Mouse (Mus musculus) limb, embryonic 13.5 days (tissue): ENCODE results near the gene Crybb3. TPM values are rescaled to one million over a fixed set of nuclear protein-coding genes. Genes with fewer than 3 reads are reported as not detected.

Source experiments
- ATAC-seq: fragments of 200-750 bp; cut with Nextera tagmentation; 2 replicates; pipeline ENCODE4 v1.8.0; 2017; ENCODE audit warnings: low read depth, moderate number of reproducible peaks, moderate TSS enrichment; ENCODE audit not compliant: low FRiP score
- H3K27ac ChIP-seq: fragments of 300-500 bp; sonication (generic); 2 replicates; pipeline ENCODE4 v1.5.1; 2015; ENCODE audit warnings: inconsistent platforms, mild to moderate bottlenecking, moderate library complexity
- H3K27me3 ChIP-seq: fragments of 300-500 bp; sonication (generic); 2 replicates; pipeline ENCODE4 v1.6.1; 2015; ENCODE audit warnings: mild to moderate bottlenecking, inconsistent platforms
- H3K36me3 ChIP-seq: fragments of 300-500 bp; sonication (generic); 2 replicates; pipeline ENCODE4 v1.6.1; 2015; ENCODE audit warnings: inconsistent platforms, mild to moderate bottlenecking, moderate library complexity
- H3K4me1 ChIP-seq: fragments of 300-500 bp; sonication (generic); 2 replicates; pipeline ENCODE4 v1.6.1; 2015; ENCODE audit warnings: inconsistent platforms
- H3K4me2 ChIP-seq: fragments of 300-500 bp; sonication (generic); replicated peaks from 2 replicates; pipeline ENCODE4 v1.6.1; 2015; ENCODE audit warnings: inconsistent platforms, mild to moderate bottlenecking, moderate library complexity
- H3K4me3 ChIP-seq: fragments of 300-500 bp; sonication (generic); 2 replicates; pipeline ENCODE4 v1.5.1; 2015; ENCODE audit warnings: moderate library complexity, mild to moderate bottlenecking, inconsistent platforms
- H3K9ac ChIP-seq: fragments of 300-500 bp; sonication (generic); 2 replicates; pipeline ENCODE4 v1.6.1; 2015; ENCODE audit warnings: mild to moderate bottlenecking, inconsistent platforms
- H3K9me3 ChIP-seq: fragments of 300-500 bp; sonication (generic); 2 replicates; pipeline ENCODE4 v1.6.1; 2016; ENCODE audit warnings: inconsistent platforms
- WGBS: fragments of 180-500 bp; shearing (Covaris S2); methylation state at CpG from one replicate; pipeline ENCODE4 v1.1.7; 2015; 5-methylcytosine and 5-hydroxymethylcytosine counted together
- polyA plus RNA-seq: library from polyadenylated mRNA; unstranded; fragments of >200 nt; fragmentation: Nextera tagmentation; extraction: Ambion mirVana; gene quantifications from 2 replicates; pipeline ENCODE4 v1.2.1, GENCODE M21; 2015

Crybb3 gene
- polyA plus RNA-seq, 1 experiment from 2014 or later, result 0.89 TPM

DNA sequence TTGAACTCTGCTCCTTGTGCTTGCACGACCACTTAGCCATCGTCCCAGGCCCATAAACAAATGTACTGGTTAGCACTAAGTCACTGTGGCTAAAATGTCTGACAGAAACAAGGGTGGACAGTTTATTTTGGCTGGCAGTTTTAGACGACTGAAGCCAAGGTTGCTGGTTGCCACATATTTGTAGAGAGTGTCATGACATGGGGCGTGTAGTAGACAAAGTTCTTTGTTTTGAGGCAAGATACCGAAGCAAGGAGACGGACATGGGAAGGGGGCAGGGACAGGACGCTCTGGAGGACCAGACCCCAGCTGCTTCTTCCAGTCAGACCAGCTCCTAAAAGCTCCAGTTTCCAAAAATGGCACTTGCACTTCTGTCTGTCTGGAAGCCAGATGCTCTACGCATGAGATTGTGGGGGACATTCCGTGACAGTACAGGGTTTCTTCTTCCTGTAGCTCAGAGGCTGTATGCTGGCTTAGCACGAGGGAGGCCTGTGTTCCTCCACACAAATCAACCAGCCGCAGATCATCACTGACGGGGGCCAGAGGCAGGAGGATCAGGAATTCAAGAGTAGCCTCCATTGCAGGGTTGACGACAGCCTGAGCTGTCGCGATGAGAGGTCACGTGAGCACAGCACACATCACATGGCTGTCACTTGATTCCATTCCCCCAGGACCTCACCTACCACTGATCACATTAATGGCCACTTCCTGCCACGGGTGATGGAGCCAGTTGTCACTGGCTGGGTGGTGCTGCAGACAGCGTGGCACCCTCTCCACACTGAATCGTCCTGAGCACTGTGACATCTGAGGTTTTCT, 1.2 kb upstream of the Crybb3 start:
- H3K4me2 ChIP-seq, result no peak overlapping the region
- H3K27ac ChIP-seq, result no peak overlapping the region
- H3K4me3 ChIP-seq, result no peak overlapping the region
- 61% methylated on average over 19 of the region's 19 CpGs for WGBS
- H3K9me3 ChIP-seq, result no peaks in the 10 kb centered on the region
- no peak for ATAC-seq
- no peaks in the 10 kb centered on the region for H3K4me1 ChIP-seq
- H3K27me3 ChIP-seq, result no peaks in the 10 kb centered on the region
- H3K9ac ChIP-seq, result no peak overlapping the region
- H3K36me3 ChIP-seq, result no peaks in the 10 kb centered on the region

DNA sequence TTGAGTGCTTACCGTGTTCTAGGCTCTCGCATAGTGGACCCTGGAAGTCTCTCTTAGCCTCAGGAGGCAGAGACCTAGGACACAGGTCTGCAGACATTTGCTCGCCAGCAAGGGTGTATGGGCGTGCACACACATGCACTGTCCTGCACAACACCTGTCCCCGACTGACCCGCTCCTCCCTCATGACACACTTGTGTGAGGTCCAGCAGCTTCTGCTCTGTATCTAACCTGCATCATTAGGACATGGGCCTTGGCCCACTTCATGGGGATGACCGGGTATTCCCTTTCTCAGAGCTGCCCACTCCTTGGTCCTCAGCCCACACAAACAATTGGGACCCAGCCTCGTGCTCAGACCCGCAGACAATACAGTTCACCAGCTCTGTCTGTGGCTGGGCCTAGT, 364 bp downstream of the Crybb3 start:
- Histone ChIP-seq H3K27ac (no peak overlapping the region), H3K4me1 (no peaks in the 10 kb centered on the region), H3K9ac (no peak overlapping the region), H3K36me3 (no peaks in the 10 kb centered on the region), H3K4me3 (no peak overlapping the region), H3K27me3 (no peaks in the 10 kb centered on the region), H3K9me3 (no peaks in the 10 kb centered on the region), H3K4me2 (no peak overlapping the region)
- WGBS, result 84% methylated on average over 9 of the region's 9 CpGs
- no peak for ATAC-seq

DNA sequence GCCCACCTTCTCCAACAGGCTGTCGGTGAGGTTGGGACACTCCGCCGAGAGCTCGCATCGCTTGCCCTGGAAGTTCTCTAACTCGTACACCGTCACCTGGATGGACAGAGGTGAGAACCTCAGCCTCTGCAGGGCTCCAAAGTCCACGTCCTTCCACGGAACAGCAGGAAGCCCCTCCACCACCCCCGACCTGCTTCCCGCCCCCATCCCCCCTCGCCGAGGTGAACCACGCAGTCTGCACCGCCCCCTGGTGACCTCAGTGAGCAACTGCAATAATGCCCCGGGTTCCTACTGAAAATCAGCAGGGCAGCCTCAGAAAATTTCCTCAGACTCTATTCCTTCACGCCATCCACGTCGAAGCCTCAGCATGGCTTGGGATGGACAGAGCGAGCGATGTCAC, 1.6 kb downstream of the Crybb3 start:
- H3K4me3 ChIP-seq, result peak overlapping the region; percentile 24
- ATAC-seq, result no peak
- 21% methylated on average over 21 of the region's 21 CpGs for WGBS
- H3K36me3 ChIP-seq, result no peaks in the 10 kb centered on the region
- no peaks in the 10 kb centered on the region for H3K27me3 ChIP-seq
- H3K9me3 ChIP-seq, result no peaks in the 10 kb centered on the region
- peak overlapping the region; percentile 48 for H3K4me2 ChIP-seq
- no peaks in the 10 kb centered on the region for H3K4me1 ChIP-seq
- no peak overlapping the region for H3K27ac ChIP-seq
- 0 out of 2 replicates have a peak overlapping the region, but pooled peaks have one; percentile 31 for H3K9ac ChIP-seq

DNA sequence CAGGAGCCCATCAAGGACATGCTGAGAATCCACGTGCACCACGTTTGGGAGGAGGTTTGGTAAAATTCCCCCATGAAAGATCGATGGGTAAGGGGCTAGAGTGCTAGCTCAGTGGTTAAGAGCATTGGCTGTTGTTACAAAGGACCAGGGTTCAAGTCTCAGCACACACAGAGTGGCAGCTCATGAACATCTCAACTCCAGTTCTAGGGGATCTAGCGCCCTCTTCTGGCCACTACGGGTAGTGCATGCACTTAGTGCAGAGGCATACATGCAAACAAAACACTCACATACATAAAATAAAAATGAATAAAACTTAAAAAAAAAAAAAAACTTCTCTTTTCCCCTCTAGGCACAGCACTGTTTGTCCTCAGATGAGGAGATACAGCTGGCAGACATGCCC, 2.7 kb downstream of the Crybb3 start:
- no peaks in the 10 kb centered on the region for H3K9me3 ChIP-seq
- ATAC-seq, result no peak
- H3K4me3 ChIP-seq, result no peak overlapping the region
- H3K36me3 ChIP-seq, result no peaks in the 10 kb centered on the region
- no peaks in the 10 kb centered on the region for H3K4me1 ChIP-seq
- no peaks in the 10 kb centered on the region for H3K27me3 ChIP-seq
- no peak overlapping the region for H3K4me2 ChIP-seq
- 67% methylated on average over 5 of the region's 5 CpGs for WGBS
- no peak overlapping the region for H3K27ac ChIP-seq
- no peak overlapping the region for H3K9ac ChIP-seq

DNA sequence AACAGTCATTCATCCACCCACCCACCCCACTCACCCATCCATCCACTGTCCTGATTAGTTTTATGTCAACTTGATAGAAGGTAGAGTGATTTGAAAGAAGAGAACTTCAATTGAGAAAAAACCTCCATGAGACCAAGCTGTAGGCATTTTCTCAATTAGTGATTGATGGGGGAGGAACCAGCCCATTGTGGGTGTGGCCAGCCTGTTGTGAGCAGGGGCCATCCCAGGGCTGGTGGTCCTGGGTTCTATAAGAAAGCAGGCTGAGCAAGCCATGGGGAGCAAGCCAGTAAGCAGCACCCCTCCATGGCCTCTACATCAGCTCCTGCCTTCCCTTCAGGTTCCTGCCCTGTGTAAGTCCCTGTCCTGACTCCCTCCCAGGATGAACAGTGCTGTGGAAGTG, 11.4 kb downstream of the Crybb3 start, which contains the start of gene Crybb2:
Gene Crybb2 (minus strand): TSS at position 101 of the 400 bp plus-strand sequence.
- H3K36me3 ChIP-seq, result no peaks in the 10 kb centered on the region
- H3K4me2 ChIP-seq, result no peak within 1 kb of the TSS
- ATAC-seq, result no peak
- H3K9ac ChIP-seq, result no peak within 1 kb of the TSS
- no peak within 1 kb of the TSS for H3K27ac ChIP-seq
- H3K9me3 ChIP-seq, result no peaks in the 10 kb centered on the region
- H3K27me3 ChIP-seq, result no peaks in the 10 kb centered on the region
- H3K4me1 ChIP-seq, result no peaks in the 10 kb centered on the region
- H3K4me3 ChIP-seq, result no peak within 1 kb of the TSS

DNA sequence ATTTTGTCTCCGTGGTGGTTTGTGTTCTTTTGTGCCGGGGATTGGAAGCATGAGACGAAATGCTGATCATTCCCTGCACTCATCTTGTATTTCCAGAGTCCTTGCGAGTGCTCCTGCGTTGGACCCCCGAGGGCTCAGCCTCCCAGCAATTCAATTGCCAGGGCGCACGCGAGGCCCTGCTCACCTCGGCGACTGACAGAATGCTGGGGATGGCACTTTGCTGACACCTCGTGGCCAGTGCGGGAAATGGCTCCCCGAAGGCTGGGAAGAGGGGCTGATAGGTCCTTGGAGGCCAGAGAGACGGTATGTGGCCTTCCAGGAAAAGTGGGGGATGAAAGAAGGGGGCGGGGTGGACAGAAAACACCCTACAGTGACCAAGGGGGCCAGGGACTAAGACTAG, 27.1 kb downstream of the Crybb3 start:
- WGBS, result 5% methylated on average over 16 of the region's 16 CpGs
- H3K9me3 ChIP-seq, result no peaks in the 10 kb centered on the region
- no peak overlapping the region for H3K4me2 ChIP-seq
- no peaks in the 10 kb centered on the region for H3K4me1 ChIP-seq
- no peak for ATAC-seq
- no peaks in the 10 kb centered on the region for H3K36me3 ChIP-seq
- H3K27ac ChIP-seq, result no peak overlapping the region
- H3K27me3 ChIP-seq, result peaks cover 21% of the 10 kb centered on the region
- H3K4me3 ChIP-seq, result no peak overlapping the region
- H3K9ac ChIP-seq, result no peak overlapping the region

DNA sequence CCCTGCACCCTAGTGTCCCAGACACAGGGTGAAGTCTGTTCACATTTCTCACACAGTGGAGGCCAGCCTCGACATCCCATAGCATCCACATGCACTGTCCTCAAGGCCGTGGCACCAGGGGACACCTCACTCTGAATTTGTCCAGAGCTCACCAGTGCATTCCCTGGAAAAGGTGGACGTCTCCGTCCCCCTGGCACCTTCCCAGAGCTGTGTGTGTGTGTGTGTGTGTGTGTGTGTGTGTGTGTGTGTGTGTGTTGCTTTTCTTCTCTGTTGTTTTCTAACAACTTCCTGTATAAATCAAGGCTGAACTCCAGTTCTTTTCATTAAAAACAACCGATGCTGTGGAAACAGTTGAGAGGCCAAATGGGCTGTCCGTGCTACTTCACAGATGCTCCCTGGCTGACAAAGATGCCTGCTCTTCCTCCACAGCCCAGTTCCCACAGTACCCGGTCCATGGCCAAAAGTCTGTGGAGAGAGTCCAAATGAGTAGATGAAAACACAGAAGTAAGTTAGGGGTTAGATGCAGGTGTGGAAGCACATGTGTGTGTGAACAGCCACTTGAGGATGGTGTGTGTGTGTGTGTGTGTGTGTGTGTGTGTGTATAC, 30.7 kb downstream of the Crybb3 start:
- Histone ChIP-seq H3K27ac (no peak overlapping the region), H3K27me3 (peaks cover 21% of the 10 kb centered on the region), H3K4me3 (no peak overlapping the region), H3K9ac (no peak overlapping the region), H3K36me3 (no peaks in the 10 kb centered on the region), H3K4me2 (no peak overlapping the region), H3K9me3 (no peaks in the 10 kb centered on the region), H3K4me1 (no peaks in the 10 kb centered on the region)
- WGBS, result 57% methylated on average over 7 of the region's 7 CpGs
- ATAC-seq, result no peak

DNA sequence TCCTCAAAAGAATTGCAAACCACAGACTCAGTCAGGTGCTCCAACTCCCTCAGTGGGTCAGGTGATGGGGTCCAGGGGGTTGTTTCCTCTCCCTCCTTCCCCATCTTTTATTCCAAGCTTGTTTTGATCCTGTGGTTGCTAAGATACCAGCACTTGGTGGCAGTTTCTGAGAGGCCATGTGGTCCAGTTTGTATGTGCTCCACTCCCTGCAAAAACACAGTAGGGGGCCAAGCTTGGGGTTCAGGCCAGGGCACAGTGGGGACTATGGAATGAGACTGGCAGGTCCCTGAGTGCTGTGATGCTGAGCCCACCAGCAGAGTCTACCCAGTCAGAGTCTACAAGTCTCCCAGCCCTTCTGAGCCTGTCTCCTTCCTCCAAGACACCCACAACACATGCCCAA, 31.5 kb downstream of the Crybb3 start:
- no peaks in the 10 kb centered on the region for H3K4me1 ChIP-seq
- no peaks in the 10 kb centered on the region for H3K9me3 ChIP-seq
- no peak overlapping the region for H3K4me3 ChIP-seq
- no peak overlapping the region for H3K9ac ChIP-seq
- peaks cover 14% of the 10 kb centered on the region for H3K27me3 ChIP-seq
- H3K36me3 ChIP-seq, result no peaks in the 10 kb centered on the region
- H3K27ac ChIP-seq, result no peak overlapping the region
- ATAC-seq, result no peak
- H3K4me2 ChIP-seq, result no peak overlapping the region

DNA sequence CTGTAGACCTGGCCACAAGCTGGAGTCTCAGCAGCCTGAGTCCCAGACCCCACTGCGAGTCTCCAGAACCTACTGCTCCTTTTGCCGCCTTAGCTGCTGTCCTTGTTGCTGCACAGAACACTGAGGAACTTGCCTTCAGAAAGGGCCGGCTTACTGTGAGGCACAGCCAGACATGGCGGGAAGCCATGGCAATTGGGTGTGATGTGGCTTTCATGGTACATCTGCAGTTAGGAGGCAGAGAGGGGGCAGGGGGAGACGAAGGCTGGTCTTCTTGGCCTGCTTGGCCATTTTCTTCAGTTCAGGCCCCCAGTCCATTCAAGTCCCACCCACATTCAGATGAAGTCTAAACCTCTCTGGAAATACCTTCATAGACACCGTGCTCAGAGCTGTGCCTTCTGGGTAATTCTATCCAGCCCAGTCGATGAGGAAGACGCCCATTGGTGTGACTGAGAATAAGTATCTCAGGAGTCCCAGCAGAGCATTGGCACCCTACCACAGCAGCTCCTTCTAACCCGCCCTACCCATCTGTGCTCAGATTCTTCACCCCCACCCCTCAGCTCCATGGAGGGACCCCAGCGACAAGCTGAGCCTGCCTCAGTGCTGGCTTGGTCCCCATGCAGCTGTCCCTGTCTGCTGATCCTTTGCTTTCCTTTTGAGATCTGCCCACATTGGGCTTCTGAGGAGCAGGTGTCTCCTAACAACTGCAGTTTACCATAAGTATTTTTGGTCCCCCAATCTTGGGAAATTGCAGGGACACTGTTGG, 35.7 kb downstream of the Crybb3 start:
- Histone ChIP-seq H3K36me3 (no peaks in the 10 kb centered on the region), H3K4me1 (peaks cover 10% of the 10 kb centered on the region), H3K4me3 (no peak overlapping the region), H3K4me2 (no peak overlapping the region), H3K27ac (no peak overlapping the region), H3K27me3 (no peaks in the 10 kb centered on the region), H3K9me3 (no peaks in the 10 kb centered on the region), H3K9ac (no peak overlapping the region)
- ATAC-seq, result peak; percentile 61; the same call in 1 of the 2 replicates
- WGBS, result 86% methylated on average over 10 of the region's 10 CpGs

DNA sequence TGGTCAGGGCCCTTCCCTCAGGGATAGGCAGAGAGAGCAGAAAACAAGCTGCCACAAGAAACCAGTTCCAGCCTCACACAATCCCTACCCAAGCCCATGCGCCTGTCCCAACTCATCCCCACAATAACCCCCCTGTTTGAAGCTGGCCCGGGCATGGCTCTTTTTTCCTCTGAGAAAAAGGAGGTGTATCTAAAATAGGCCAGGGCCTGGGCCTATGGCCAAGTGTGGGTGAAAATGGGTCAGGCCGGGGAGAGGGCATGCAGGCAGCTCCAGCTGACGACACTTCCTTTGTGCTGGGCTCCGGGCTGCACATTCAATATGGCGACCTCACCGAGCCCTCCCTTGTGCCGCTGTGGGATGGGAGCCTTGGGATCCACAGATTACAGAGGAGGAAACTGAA, 37.9 kb downstream of the Crybb3 start:
- 89% methylated on average over 8 of the region's 8 CpGs for WGBS

DNA sequence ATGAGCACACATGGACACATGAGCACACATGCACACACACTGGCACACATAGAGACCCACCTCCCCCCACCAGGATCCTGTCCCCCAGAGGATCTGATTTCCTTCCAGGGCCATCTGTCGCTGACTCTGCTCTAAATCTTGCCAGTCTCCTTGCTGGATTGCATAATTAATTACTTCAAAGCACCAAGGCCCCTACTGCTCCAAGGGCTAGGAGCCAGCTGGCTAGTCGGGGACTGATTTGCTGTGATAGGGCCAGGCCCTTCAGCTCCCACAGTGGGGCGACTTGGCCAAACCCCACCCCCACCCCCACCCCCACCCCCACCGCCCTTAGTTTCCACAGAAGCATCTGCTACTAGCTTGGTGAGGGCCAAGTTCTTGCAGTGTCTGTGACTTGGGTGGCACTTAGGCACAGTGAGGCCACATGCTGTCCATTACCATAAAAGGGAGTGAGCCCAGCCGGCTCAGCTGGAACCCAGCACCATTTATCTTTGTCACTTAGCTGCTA, 39.8 kb downstream of the Crybb3 start:
- no peak for ATAC-seq
- Histone ChIP-seq H3K9me3 (0 out of 2 replicates have a peak, but pooled peaks cover 5% of the 10 kb centered on the region), H3K4me1 (peaks cover 11% of the 10 kb centered on the region), H3K36me3 (no peaks in the 10 kb centered on the region), H3K9ac (no peak overlapping the region), H3K4me2 (no peak overlapping the region), H3K27me3 (no peaks in the 10 kb centered on the region), H3K27ac (no peak overlapping the region), H3K4me3 (no peak overlapping the region)
- 5% methylated on average over 5 of the region's 5 CpGs for WGBS

More for the DNA sequence above, 37.9 kb downstream of the Crybb3 start:
- Histone ChIP-seq H3K27ac (no peak overlapping the region), H3K4me3 (no peak overlapping the region), H3K9ac (no peak overlapping the region), H3K4me1 (peaks cover 10% of the 10 kb centered on the region), H3K27me3 (no peaks in the 10 kb centered on the region), H3K4me2 (no peak overlapping the region), H3K9me3 (0 out of 2 replicates have a peak, but pooled peaks cover 5% of the 10 kb centered on the region), H3K36me3 (no peaks in the 10 kb centered on the region)
- no peak for ATAC-seq

DNA sequence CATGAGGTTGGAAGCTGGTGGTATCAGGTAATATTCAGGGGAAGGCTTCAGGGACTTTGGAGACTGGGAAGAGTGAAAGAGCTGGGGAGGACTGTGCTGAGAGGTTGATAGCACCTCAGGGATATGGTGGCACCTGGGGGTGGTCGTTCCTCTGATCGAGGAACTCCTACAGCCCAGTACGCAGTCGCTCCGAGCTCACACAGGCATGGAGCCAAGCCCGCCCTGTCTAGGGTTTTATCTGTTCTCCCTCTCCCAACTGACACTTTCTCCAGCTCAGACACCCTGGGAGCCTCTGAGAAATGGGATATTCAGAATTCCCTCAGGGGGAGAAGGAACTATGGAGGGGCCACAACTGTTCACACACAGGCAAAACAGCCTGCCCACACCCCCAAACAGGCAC, 40.6 kb downstream of the Crybb3 start:
- H3K4me2 ChIP-seq, result no peak overlapping the region
- H3K36me3 ChIP-seq, result no peaks in the 10 kb centered on the region
- no peaks in the 10 kb centered on the region for H3K27me3 ChIP-seq
- no peak overlapping the region for H3K9ac ChIP-seq
- H3K4me1 ChIP-seq, result peaks cover 19% of the 10 kb centered on the region
- H3K4me3 ChIP-seq, result no peak overlapping the region
- ATAC-seq, result no peak
- H3K9me3 ChIP-seq, result 0 out of 2 replicates have a peak, but pooled peaks cover 5% of the 10 kb centered on the region
- H3K27ac ChIP-seq, result no peak overlapping the region
- 61% methylated on average over 6 of the region's 6 CpGs for WGBS
